Mouse (Mus musculus): ENCODE measurements around the gene Nrxn2. TPM values are rescaled to one million over a fixed set of nuclear protein-coding genes. Genes with fewer than 3 reads are reported as not detected.

Nrxn2 gene
- polyA plus RNA-seq, 1 experiment, result 0.39 TPM

DNA sequence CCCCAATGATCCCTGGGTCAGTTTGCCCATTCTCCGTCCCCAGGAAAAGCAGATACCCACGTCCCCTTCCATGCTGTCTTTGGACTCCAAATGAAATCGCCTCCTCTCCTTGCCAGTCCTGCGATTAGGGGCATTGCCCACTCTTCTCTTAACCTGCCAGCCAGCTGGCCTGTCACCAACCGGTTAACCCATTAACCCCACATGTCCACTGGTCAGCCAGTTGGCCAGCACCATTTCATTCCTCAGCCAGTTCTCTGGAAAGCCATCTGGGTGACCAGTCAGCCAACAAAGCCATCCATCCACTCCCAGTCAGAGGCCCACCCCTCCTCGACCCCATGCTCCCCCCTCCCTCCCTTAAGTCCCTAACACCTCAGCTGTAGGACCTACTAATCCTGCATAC lies 44.3 kb downstream of the Nrxn2 start:
- H3K4me1 ChIP-seq (ENCODE audit: control insufficient read depth, insufficient read depth, low read length), result no peaks in the 10 kb centered on the region
- H3K27ac ChIP-seq (ENCODE audit: insufficient read depth, low read length), result no peak overlapping the region
- TF ChIP-seq CTCF (IDR thresholded peaks at IDR 0.05; ENCODE audit: borderline replicate concordance, insufficient read depth, low read length), result no peak
- TF ChIP-seq POLR2A (IDR thresholded peaks at IDR 0.05; ENCODE audit: low read depth, low read length), result no peak
- no peak overlapping the region for H3K4me3 ChIP-seq (ENCODE audit: insufficient read depth, low read length)

DNA sequence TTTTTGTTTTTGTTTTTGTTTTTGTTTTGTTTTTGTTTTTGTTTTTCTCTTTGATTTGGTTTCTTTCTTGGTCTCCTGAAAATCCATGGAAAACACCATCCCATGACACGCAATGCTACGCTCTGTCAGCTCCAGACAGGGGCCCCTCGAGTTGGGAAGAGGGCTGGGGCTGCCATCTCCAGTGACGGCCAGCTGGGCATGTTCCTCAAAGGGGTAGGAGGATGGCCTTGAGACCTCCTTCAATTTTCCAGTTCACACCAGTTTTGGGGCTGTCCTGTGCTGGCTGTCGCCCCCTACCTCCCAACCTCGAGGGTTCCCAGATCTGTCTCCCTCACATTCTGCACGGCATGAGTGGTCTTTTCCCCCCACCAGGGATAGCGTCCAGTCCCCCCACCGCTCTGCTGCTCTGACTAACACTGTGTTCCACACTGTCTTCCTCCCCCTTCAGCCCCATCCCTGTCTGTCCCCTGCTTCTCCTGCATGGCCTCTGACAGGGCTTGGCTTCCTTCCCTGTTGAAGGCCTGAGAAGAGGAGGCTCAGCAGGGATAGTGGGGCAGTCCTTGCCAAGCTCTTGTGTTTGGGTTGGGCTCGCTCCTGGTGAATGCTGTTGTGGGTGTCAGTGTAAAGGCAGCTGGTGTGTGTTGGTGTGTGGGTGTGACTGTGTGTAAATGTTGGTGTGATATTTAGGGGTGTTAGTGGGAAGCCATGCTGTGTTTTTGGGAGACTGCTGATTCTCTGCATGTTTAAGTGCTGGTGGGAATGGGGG lies 46.0 kb downstream of the Nrxn2 start:
- H3K4me1 ChIP-seq (ENCODE audit: control insufficient read depth, insufficient read depth, low read length), result no peaks in the 10 kb centered on the region

DNA sequence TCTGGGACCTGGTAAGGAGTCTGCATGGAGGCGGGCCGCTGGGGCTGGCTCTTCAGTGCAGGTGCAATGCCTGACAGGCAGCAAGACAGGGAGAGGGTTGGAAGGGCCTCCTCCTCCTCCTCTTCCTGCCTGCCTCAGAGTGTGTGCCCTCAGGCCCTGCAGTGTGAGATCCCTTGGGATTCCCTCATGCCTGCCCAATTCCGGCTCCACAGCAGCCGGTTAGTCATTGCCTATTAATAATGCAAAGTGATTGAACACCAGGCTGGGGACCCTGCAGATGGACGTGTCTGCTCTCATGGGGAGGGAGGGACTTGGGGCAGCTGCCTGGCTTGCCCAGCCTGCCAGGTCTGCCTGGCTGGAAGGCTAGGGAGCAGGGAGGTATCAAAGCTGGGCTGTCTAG lies 46.6 kb downstream of the Nrxn2 start:
- Histone ChIP-seq H3K27ac (ENCODE audit: insufficient read depth, low read length) (no peak overlapping the region), H3K4me3 (ENCODE audit: insufficient read depth, low read length) (no peak overlapping the region), H3K4me1 (ENCODE audit: control insufficient read depth, insufficient read depth, low read length) (no peaks in the 10 kb centered on the region)
- no peak for TF ChIP-seq POLR2A (IDR thresholded peaks at IDR 0.05; ENCODE audit: low read depth, low read length)
- no peak for TF ChIP-seq CTCF (IDR thresholded peaks at IDR 0.05; ENCODE audit: borderline replicate concordance, insufficient read depth, low read length)

More for the DNA sequence above, 46.0 kb downstream of the Nrxn2 start:
- TF ChIP-seq POLR2A (IDR thresholded peaks at IDR 0.05; ENCODE audit: low read depth, low read length) (no peak), CTCF (IDR thresholded peaks at IDR 0.05; ENCODE audit: borderline replicate concordance, insufficient read depth, low read length) (no peak)
- Histone ChIP-seq H3K27ac (ENCODE audit: insufficient read depth, low read length) (no peak overlapping the region), H3K4me3 (ENCODE audit: insufficient read depth, low read length) (no peak overlapping the region)

DNA sequence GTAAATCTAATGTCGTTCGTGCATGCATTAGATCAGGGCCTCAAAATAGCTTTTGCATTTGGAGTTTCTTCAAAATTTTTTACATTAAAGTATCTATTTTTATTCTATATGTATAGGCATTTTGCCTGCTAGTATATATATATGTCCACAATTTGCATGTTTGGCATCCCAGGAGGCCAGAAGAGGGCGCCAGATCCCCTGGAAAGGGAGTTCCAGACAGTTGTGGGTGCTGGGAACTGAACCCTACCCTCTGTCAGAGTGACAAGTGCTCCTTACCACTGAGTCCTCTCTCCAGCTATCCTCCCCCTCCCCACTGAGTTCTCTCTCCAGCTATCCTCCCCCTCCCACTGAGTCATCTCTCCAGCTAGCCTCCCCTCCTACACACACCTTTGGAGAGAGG lies 48.4 kb downstream of the Nrxn2 start:
- H3K27ac ChIP-seq (ENCODE audit: insufficient read depth, low read length), result no peak overlapping the region
- no peak overlapping the region for H3K4me3 ChIP-seq (ENCODE audit: insufficient read depth, low read length)
- no peaks in the 10 kb centered on the region for H3K4me1 ChIP-seq (ENCODE audit: control insufficient read depth, insufficient read depth, low read length)
- TF ChIP-seq CTCF (IDR thresholded peaks at IDR 0.05; ENCODE audit: borderline replicate concordance, insufficient read depth, low read length), result no peak
- no peak for TF ChIP-seq POLR2A (IDR thresholded peaks at IDR 0.05; ENCODE audit: low read depth, low read length)

DNA sequence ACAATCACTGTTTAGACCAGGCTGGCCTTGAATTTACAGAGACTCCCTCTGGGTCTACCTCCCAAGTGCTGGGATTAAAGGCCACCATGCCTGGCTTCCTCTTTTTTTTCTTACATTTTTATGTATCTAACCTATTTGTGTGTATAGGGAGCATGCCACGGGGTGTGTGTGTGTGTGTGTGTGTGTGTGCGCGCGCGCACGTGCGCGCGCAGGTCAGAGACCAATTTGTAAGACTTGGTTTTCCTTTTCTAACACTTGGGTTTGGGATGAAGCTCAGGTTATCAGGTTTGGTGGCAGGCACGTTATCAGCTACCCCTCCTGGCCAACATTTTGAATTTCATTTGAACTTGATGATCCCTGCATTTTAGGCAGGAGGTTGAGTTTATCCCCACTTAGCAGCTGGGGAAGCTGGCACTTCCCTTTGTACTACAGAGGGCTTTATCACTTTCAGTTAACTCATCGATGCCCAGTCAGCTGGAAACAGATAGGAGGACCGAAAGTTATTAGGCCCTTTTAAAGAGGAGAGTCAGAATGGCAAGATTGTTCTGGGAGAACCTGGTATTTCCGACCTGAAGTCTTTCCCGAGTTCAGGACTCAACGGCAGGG lies 48.9 kb downstream of the Nrxn2 start:
- TF ChIP-seq POLR2A (IDR thresholded peaks at IDR 0.05; ENCODE audit: low read depth, low read length), result no peak
- no peaks in the 10 kb centered on the region for H3K4me1 ChIP-seq (ENCODE audit: control insufficient read depth, insufficient read depth, low read length)
- H3K27ac ChIP-seq (ENCODE audit: insufficient read depth, low read length), result no peak overlapping the region
- H3K4me3 ChIP-seq (ENCODE audit: insufficient read depth, low read length), result no peak overlapping the region

DNA sequence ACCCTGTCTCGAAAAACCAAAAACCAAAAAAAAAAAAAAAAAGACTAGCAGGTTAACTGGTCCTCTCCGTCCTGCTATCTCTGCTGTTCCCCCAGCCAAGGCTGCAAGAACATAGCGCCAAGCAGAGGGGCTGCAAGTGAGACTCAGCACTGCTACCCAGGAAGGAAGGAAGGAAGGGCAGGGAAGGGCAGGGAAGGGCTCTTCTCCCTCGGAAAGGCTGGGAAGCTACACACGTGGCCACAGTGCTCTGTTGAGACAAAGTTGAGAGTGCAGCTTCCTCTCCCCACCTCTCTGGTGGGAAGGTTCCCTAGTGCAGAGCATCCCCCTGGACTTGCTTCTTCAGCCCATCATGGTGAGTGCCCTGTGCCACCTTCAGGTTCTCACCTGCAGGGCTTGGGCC lies 53.1 kb downstream of the Nrxn2 start:
- Histone ChIP-seq H3K4me3 (ENCODE audit: insufficient read depth, low read length) (no peak overlapping the region), H3K4me1 (ENCODE audit: control insufficient read depth, insufficient read depth, low read length) (no peaks in the 10 kb centered on the region), H3K27ac (ENCODE audit: insufficient read depth, low read length) (no peak overlapping the region)
- TF ChIP-seq CTCF (IDR thresholded peaks at IDR 0.05; ENCODE audit: borderline replicate concordance, insufficient read depth, low read length) (no peak), POLR2A (IDR thresholded peaks at IDR 0.05; ENCODE audit: low read depth, low read length) (no peak)

DNA sequence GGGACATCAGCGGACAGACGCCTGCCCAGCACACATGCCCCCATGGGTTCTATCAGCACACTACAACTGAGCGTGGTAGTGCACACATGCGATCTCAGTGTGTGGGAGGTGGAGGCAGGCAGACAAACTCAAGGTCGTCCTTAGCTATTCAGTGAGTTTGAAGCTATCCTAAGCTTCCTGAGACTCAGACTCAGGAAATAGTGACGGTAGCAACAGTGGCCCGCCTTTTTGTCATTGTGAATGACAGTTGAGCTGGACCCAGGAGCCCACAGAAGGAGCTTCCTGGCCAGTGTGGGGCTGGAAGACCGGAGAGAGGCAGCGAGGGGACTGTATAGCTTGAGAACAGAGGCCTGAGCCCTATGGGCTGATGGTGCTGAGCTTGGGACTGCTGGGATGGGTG lies 54.3 kb downstream of the Nrxn2 start:
- no peak for TF ChIP-seq CTCF (IDR thresholded peaks at IDR 0.05; ENCODE audit: borderline replicate concordance, insufficient read depth, low read length)
- no peak for TF ChIP-seq POLR2A (IDR thresholded peaks at IDR 0.05; ENCODE audit: low read depth, low read length)
- no peaks in the 10 kb centered on the region for H3K4me1 ChIP-seq (ENCODE audit: control insufficient read depth, insufficient read depth, low read length)
- H3K27ac ChIP-seq (ENCODE audit: insufficient read depth, low read length), result no peak overlapping the region
- no peak overlapping the region for H3K4me3 ChIP-seq (ENCODE audit: insufficient read depth, low read length)

DNA sequence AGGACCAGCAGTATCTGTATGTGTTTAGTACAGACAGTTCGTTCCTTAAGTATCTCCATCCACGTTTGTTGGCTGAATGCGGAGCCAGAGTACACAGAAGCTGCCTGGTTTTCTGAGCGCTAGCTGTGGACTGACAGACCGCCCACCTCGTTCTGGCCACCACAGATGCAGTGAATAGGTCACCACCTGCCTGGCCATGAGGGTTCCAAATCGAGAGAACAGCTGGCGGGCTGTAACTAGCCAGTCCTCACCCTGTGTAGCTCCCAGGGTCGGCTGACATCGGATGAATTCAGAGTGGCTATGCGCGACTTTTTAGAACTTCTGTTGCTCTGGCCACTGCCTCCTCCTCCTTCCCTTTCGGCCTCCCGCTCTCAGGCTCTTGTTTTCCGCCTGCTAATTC lies 56.2 kb downstream of the Nrxn2 start:
- H3K4me1 ChIP-seq (ENCODE audit: control insufficient read depth, insufficient read depth, low read length), result no peaks in the 10 kb centered on the region; the same call in 1 of the 2 replicates
- no peak for TF ChIP-seq POLR2A (IDR thresholded peaks at IDR 0.05; ENCODE audit: low read depth, low read length)
- TF ChIP-seq CTCF (IDR thresholded peaks at IDR 0.05; ENCODE audit: borderline replicate concordance, insufficient read depth, low read length), result no peak
- H3K27ac ChIP-seq (ENCODE audit: insufficient read depth, low read length), result no peak overlapping the region
- no peak overlapping the region for H3K4me3 ChIP-seq (ENCODE audit: insufficient read depth, low read length)

DNA sequence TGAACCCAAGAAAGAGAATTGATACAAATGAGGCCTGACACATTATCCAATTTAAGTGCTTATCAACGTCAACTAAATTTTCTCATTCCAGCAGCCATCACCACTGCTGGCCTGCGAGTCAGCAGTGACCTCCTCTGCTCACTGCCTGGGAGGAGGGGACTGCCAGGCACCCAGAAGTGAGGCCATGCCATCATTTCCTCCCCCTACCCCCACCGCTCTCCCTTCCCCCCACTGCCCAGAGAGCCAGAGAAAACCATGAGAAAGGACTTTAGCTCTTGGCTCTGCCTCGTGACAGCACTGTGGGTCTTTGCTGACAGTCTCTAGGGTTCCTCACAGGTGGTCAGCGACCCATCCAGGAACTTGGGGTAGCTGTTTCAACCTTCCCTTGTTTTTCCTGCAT lies 56.6 kb downstream of the Nrxn2 start:
- Histone ChIP-seq H3K4me3 (ENCODE audit: insufficient read depth, low read length) (no peak overlapping the region), H3K4me1 (ENCODE audit: control insufficient read depth, insufficient read depth, low read length) (no peaks in the 10 kb centered on the region; the same call in 1 of the 2 replicates), H3K27ac (ENCODE audit: insufficient read depth, low read length) (no peak overlapping the region)
- TF ChIP-seq POLR2A (IDR thresholded peaks at IDR 0.05; ENCODE audit: low read depth, low read length), result no peak
- TF ChIP-seq CTCF (IDR thresholded peaks at IDR 0.05; ENCODE audit: borderline replicate concordance, insufficient read depth, low read length), result no peak

DNA sequence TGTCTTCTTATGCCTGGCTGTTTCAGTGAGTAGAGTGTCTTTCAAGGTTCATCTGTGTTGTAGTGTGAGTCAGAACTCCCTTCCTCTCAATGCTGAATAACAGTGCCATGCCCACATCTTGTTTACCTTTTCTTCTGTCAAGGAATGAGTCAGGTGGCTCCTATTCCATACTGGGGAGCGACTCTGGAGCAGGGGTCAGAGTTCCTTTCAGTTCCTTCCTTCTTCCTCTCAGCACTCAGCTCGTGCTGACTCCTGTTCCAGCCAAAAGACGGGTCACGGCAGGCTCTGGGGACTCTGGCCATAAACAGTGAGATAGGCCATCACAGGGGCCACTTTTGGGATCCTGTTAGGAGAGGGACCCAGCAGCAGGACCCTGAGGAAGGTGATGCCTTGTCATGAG lies 58.5 kb downstream of the Nrxn2 start:
- no peaks in the 10 kb centered on the region; the same call in 1 of the 2 replicates for H3K4me1 ChIP-seq (ENCODE audit: control insufficient read depth, insufficient read depth, low read length)
- H3K27ac ChIP-seq (ENCODE audit: insufficient read depth, low read length), result no peak overlapping the region
- TF ChIP-seq POLR2A (IDR thresholded peaks at IDR 0.05; ENCODE audit: low read depth, low read length) (no peak), CTCF (IDR thresholded peaks at IDR 0.05; ENCODE audit: borderline replicate concordance, insufficient read depth, low read length) (no peak)
- H3K4me3 ChIP-seq (ENCODE audit: insufficient read depth, low read length), result no peak overlapping the region

All from embryonic fibroblast, embryonic 13.5 days (primary cell).